Mouse (Mus musculus): Measurements from ENCODE around the gene 2310061N02Rik.
"Not testable (repeated sequence)": the region's sequence is repeated elsewhere in the genome, so short reads cannot be mapped to it uniquely, and the experiment has no call there.

The 2310061N02Rik gene

GRCm38 (mm10) chr16:88707496-88708012 lies at the start of gene 2310061N02Rik:
TSS of gene 2310061N02Rik (minus strand) at chr16:88707962.
- CTCF ChIA-PET, result no interaction called here

DNA sequence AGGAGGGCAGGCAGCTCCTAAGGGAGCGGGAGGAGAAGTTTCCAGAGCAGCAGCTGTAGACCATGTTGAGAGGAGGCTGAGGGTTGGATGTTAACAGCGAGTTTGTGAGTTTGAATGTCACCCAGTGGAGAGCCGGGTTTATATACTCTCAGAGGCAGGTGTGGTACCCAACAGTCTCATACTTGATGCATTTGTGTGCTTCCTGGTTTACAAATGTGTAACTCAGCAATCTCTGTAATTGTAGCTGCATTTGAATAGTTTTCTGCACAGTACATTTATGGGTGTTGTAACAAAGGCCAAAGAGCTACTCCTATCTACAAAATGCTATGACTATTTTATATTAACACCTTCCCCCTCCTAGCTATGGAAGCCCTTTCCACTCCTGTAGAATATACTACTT lies 43.8 kb upstream of the 2310061N02Rik start, which contains the start of gene Krtap13:
Gene Krtap13, minus strand, starts transcription at position 101 of the 400 bp plus-strand sequence.
- CTCF ChIA-PET, result not testable (repeated sequence)

GRCm38 (mm10) chr16:88747943-88748342 lies 40.2 kb upstream of the 2310061N02Rik start:
- CTCF ChIA-PET, result no interaction called here

DNA sequence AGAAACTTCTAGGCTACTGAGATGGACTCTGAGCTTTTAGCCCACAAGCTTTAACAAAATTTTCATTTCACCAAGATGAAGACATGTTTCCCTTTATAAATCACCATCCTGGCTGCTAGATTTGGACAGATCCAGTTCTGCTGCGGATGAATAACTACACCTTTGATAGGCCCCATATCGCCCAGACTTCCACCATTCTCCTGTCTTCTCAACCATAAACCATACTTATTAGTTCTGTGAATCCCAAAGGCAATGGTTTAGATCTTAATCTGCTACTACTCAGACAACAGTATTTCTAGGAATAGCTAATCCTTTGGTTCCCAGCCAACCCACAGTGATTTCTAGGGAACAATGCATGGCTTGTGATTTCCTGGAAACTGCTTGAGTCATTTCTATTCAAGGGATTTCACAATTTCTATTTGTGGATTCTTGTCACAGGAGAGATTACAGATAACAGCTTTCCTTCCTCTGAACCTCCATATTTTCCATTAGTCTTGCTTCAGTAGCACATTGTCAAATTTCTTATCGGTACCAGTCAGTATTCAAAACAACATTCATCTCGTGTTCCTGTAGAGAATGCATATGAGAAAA lies 37.1 kb upstream of the 2310061N02Rik start:
- CTCF ChIA-PET, result interaction anchor here (0.7 kb wide), 1 partner anchor 1558 kb away, joined by 6 read pairs; no protein-coding TSS in a partner anchor

DNA sequence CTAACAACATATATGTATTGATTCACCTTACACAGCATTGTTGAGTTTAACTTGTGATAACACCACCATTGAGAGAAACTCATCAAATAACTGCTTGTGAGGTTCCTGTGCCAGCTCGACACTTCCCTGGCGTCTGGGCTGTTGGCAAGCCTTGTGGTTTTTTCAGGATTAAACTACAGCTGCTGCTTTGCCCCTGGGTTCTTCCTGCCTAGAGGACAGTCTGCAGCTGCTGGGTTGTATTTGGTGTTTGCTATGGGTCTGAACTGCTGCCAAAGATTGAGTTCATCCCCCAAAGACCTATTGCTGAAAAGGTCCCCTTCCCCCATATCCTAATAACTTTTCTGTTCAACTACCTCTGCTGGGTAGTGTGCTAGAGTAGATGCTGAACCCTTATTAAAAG lies 27.6 kb upstream of the 2310061N02Rik start:
- CTCF ChIA-PET, result no interaction called here

DNA sequence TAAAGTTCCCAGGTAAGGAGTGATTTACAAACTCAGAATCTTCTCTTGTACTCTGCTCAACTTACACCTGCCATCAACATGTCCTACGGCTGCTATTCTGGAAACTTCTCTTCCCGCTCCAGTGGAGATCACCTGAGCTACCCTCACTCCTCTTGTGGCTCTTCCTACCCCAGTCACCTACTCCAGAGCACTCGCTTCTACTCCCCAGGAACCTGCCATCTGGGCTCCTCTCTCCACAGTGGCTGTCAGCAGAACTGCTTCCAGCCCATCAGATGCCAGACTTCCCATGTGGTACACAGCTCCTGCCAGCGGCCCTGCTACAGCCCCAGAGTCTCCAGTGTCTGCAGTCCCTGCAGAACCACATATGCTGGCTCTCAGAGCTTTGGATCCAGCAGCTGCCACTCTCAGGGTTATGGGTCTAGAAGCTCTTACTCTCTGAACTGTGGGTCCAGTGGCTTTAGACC lies 21.1 kb upstream of the 2310061N02Rik start, which contains the start of gene Krtap13-1:
Gene Krtap13-1, plus strand, starts transcription at position 51 of the 464 bp plus-strand sequence.
- CTCF ChIA-PET, result no interaction called here

DNA sequence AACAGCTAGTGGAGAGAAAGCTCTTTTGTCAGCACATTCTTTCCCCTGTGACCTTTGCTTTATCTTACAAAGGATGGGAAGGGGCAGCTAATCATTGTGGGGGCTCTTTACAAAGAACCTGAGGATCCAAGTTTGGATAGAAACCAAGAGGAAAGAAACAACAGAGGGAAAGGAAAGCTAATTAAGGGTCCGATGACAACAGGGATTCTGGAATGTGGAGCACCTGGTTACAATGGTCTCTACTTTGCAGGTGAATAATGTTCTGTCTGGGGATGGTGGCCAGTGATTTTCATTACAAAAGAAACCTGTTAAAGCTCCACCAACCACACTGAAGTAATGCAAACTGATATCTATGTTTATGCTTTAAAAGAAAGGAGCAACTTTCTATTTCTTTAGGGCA lies 12.3 kb upstream of the 2310061N02Rik start:
- CTCF ChIA-PET, result no interaction called here

DNA sequence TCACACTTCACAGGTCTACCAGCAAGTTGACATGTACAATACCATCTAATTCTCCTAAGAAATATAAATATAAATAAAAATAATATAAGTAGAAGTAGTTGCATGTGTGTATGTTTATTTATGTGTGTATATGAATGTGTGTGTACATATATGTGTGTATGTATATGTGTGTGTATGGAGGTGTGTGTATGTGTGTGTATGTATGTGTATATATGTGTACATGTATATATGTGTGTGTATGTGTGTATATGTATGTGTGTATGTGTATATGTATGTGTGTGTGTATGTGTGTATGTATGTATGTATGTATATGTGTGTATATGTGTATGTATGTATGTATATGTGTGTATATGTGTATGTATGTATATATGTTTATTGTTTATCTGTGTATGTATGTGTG lies 8.8 kb upstream of the 2310061N02Rik start:
- CTCF ChIA-PET, result no interaction called here

DNA sequence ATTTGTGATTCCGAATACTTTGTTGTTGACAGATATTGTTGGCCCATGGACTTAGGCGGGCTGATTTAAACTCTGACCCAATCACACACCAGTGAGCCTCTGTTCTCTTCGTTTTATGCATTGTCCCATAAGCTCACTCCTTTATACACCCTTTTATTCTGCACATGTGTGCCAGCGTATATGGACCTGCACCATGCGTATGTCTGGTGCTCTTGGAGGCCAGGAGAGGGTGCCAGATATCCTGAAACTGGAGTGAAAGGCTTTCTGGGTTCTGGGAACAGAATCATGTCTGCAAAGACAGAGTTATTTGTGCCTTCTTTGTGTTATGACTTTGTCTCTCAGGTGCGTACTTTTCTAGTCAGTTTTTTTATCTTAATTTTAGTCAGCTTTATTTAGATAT lies 3.5 kb upstream of the 2310061N02Rik start:
- CTCF ChIA-PET, result no interaction called here

DNA sequence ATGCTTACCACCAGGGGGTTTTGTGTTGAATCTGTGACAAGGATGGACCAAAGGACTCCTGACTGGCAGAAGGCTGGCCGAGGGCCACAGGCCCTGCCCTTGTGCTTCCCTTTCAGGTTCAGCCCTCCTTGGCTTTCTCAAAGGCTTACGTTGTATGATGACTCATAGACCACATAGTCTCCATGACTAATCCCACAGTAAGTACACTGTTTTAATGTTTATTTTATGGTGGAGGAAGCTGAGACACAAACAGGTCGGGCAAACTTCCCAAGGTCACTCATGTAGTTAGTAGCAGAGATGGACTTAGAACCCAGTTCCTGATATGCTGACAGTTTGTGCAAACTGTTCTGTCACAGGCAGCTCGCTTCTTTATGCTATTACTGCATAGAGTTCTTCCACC lies 3.0 kb upstream of the 2310061N02Rik start:
- CTCF ChIA-PET, result no interaction called here

DNA sequence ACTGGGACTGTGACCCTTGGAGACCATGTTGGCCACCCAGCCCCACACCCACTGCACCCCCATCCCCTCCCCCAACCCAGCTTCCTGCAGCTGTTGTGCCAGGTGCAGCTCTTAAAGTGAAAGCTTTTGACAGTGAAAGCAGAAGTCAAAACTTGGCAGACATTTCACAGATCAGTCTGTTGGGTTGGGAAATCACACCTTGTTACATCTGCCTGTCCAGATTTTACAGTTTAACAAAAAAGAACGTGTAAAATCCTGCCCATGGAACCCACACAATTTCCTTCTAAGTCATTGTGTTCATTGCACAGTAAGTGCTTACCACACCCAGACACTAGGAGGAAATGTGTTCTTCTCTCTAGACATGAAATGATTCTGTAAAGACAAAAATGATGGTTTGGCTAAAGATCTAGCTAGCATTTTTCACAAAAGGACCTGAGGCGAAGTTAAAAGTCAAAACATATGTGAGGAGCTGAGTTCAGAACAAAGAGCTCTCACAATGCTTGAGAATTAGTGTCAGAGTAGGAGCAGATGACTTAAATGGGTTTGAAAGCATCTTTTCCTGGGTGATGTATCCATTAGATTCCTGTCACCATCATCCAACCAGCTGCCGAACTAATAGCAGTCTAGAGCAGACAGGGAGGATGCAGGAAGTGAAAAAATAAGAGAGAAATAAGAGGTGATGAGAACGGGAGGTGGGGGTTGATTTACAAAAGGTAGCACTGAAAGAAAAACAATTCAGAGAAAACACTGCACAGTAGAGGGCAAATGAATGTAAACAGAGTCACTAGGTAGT lies 6.5 kb downstream of the 2310061N02Rik start:
- CTCF ChIA-PET, result no interaction called here

DNA sequence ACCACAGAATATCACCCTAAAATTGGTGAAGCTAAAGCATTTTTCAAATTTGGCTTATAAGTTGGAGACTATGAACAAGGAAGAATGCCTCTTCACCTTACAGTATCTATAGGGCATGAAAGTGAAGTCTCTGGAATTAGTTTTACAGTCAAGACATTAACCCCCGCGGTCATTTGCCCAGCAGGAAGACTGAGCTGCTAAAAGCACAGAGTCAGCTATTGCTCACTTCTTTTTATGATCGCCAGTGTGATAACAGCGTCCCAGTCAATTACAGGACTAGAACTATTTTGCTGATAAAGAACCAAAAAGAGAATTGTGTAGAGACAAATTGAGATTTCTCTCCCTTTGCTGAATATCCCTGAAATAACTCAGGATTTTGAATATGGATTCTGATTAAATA lies 11.5 kb downstream of the 2310061N02Rik start:
- CTCF ChIA-PET, result no interaction called here

- CTCF ChIA-PET, result no interaction called here
Measured at GRCm38 (mm10) chr16:88681282-88681681, 26.5 kb downstream of the 2310061N02Rik start.

GRCm38 (mm10) chr16:88679099-88679498 lies 28.7 kb downstream of the 2310061N02Rik start:
- CTCF ChIA-PET, result no interaction called here

DNA sequence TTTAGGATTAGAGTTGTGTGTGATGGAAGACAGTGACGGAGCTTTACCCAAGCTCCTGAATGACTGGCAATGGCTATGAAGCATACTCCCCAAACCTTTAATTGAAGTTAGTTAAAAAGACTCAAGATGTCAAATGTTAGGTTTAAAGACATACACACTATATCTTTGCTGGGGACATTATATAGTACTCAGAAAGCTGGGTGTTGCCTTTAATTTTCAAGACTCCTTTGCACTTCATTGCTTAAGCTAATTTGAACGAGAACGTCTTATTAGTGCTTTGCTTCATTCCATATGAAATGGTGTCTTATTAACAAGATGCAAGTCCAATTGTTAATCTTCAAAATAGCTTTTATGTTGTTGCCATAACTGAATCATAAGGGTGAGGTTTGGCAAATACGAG lies 36.2 kb downstream of the 2310061N02Rik start, which contains the start of gene Krtap27-1:
Gene Krtap27-1, minus strand, starts transcription at position 101 of the 400 bp plus-strand sequence.
- CTCF ChIA-PET, result no interaction called here

- CTCF ChIA-PET, result no interaction called here
Measured at GRCm38 (mm10) chr16:88657426-88657825, 50.3 kb downstream of the 2310061N02Rik start.

All from spleen, embryonic (tissue).